Mouse (Mus musculus) heart, adult 2 months (tissue): ENCODE measurements around the gene Zfp966. TPM values are rescaled to one million over a fixed set of nuclear protein-coding genes. Genes with fewer than 3 reads are reported as not detected.
"Not testable (repeated sequence)": the region's sequence is repeated elsewhere in the genome, so short reads cannot be mapped to it uniquely, and the experiment has no call there.

ENCODE experiments used
- DNase-seq, 2 experiments: peaks; one replicate each; pipeline ENCODE4 v3.0.0; 2021
- H3K27ac ChIP-seq: fragments of 200-600 bp; 2 replicates; pipeline ENCODE4 v1.8.1; 2022
- H3K27me3 ChIP-seq: fragments of 200-500 bp; 2 replicates; pipeline ENCODE4 v1.6.1; 2012; ENCODE audit warnings: mild to moderate bottlenecking, low read length, inconsistent platforms, mixed read lengths; ENCODE audit not compliant: control insufficient read depth, insufficient read depth
- H3K36me3 ChIP-seq: fragments of 200-500 bp; 2 replicates; pipeline ENCODE4 v1.6.1; 2012; ENCODE audit warnings: low read length, inconsistent platforms; ENCODE audit not compliant: control insufficient read depth, insufficient read depth
- H3K4me1 ChIP-seq: fragments of 200-500 bp; 2 replicates; pipeline ENCODE4 v1.6.1; 2011; ENCODE audit warnings: low read length; ENCODE audit not compliant: control insufficient read depth, insufficient read depth
- H3K4me3 ChIP-seq: fragments of 200-600 bp; 2 replicates; pipeline ENCODE4 v1.8.1; 2022
- H3K79me2 ChIP-seq: fragments of 200-500 bp; replicated peaks from 2 replicates; pipeline ENCODE4 v1.6.1; 2012; ENCODE audit warnings: mild to moderate bottlenecking, inconsistent platforms, low read length, moderate library complexity, mixed read lengths; ENCODE audit not compliant: control insufficient read depth, insufficient read depth
- H3K9ac ChIP-seq: fragments of 200-500 bp; 2 replicates; pipeline ENCODE4 v1.6.1; 2012; ENCODE audit warnings: low read depth, mild to moderate bottlenecking, control low read depth, inconsistent platforms, low read length, mixed read lengths
- WGBS: fragments of 180-500 bp; shearing (Covaris S2); methylation state at CpG from one replicate; pipeline ENCODE4 v1.1.7; 2018; 5-methylcytosine and 5-hydroxymethylcytosine counted together
- intact Hi-C: fragments of 180-260 bp; cut with DNase I; formaldehyde crosslinking; loops from one replicate; pipeline ENCODE4 v1.15.1; 2025
- long read RNA-seq: library from polyadenylated mRNA; stranded (forward); transcript quantifications from one replicate; pipeline ENCODE4 v2.0.0, GENCODE M21; 2021
- polyA plus RNA-seq: library from polyadenylated mRNA; depleted of rRNA; stranded (reverse); fragments of >200 nt; gene quantifications from 2 replicates; pipeline ENCODE4 v1.2.3, GENCODE M21; 2012; rRNA removed
- total RNA-seq, 2 experiments: library from RNA; stranded (reverse); gene quantifications; 2 replicates each; pipeline ENCODE4 v1.2.3; 2021

Zfp966 gene
- total RNA-seq = 10 to 100 TPM; 13.3 to 16.8 TPM
- 0.86 and 1.6 TPM in 2 replicates for polyA plus RNA-seq
- long read RNA-seq, partial matches to known transcripts = 0 of 1 reads
- long read RNA-seq, other reads (novel, unspliced or antisense) = 1 of 1 reads

DNA sequence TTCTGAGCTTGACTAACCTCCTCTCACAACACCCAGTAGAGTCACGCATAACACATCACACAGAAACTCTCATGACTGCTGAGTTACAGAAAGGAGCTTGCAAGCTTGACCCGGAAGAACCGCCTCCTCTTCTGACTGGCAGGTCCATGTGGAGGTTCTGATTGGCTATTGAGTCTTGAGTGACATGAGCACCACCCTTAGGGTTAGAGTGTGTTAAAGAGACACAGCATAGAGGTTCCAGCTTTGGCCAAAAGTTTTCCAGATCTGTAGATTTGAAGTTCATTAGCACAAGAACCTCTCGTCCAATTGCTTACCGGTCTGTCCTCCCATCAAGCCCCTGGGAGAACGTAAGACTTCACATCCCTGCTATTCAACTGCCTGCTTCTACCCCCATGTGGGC, at the start of gene Zfp966:
Zfp966 (minus strand) TSS at position 101 of the 400 bp plus-strand sequence.
- WGBS = no CpG with 5 or more reads among the region's 6 CpGs
- intact Hi-C loops, H3K79me2 ChIP-seq, H3K36me3 ChIP-seq, H3K27me3 ChIP-seq, H3K4me3 ChIP-seq, H3K9ac ChIP-seq, H3K27ac ChIP-seq, DNase-seq, H3K4me1 ChIP-seq: not testable (repeated sequence)

DNA sequence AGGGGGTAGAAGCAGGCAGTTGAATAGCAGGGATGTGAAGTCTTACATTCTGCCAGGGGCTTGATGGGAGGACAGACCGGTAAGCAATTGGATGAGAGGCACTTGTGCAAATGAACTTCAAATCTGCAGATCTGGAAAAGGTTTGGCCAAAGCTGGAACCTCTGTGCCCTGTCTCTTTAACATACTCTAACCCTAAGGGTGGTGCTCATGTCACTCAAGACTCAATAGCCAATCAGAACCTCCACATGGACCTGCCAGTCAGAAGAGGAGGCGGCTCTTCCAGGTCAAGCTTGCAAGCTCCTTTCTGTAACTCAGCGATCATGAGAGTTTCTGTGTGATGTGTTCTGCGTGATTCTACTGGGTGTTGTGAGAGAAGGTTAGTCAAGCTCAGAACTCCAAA, 34.1 kb upstream of the Zfp966 start, which contains the start of gene Gm2026:
Gm2026 (plus strand) TSS at position 301 of the 400 bp plus-strand sequence.
- DNase-seq, H3K79me2 ChIP-seq, intact Hi-C loops, H3K4me1 ChIP-seq, H3K27me3 ChIP-seq, H3K9ac ChIP-seq, H3K36me3 ChIP-seq, H3K27ac ChIP-seq, H3K4me3 ChIP-seq: not testable (repeated sequence)
- WGBS = no CpG with 5 or more reads among the region's 4 CpGs

DNA sequence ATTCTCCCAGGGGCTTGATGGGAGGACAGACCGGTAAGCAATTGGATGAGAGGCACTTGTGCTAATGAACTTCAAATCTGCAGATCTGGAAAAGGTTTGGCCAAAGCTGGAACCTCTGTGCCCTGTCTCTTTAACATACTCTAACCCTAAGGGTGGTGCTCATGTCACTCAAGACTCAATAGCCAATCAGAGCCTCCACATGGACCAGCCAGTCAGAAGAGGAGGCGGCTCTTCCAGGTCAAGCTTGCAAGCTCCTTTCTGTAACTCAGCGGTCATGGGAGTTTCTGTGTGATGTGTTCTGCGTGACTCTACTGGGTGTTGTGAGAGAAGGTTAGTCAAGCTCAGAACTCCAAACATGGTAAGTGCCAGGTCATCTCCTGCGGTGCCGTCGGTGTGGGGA, 61.9 kb downstream of the Zfp966 start, which contains the start of gene Gm6710:
Gm6710 (plus strand) TSS at position 196 of the 400 bp plus-strand sequence.
- not testable (repeated sequence) for H3K27ac ChIP-seq
- no CpG with 5 or more reads among the region's 7 CpGs for WGBS

More for the DNA sequence above, 61.9 kb downstream of the Zfp966 start, which contains the start of gene Gm6710:
- H3K9ac ChIP-seq, H3K79me2 ChIP-seq, H3K36me3 ChIP-seq, H3K27me3 ChIP-seq, H3K4me3 ChIP-seq, DNase-seq, intact Hi-C loops, H3K4me1 ChIP-seq: not testable (repeated sequence)

Other genes with a start within 250 kb of the Zfp966 start
- gene Zfp969, start 227.5 kb downstream of the Zfp966 start, total RNA-seq = 1 to 10 TPM in 1 of 2 experiments, not detected in 1; 4.3 TPM
- not detected in 2 replicates for gene Zfp969, start 227.5 kb downstream of the Zfp966 start, polyA plus RNA-seq
- not detected for gene Gm2007, start 189.6 kb downstream of the Zfp966 start, total RNA-seq
- gene Gm2007, start 189.6 kb downstream of the Zfp966 start, polyA plus RNA-seq = not detected in 2 replicates
- gene Gm14288, start 130.0 kb downstream of the Zfp966 start, total RNA-seq = 10 to 100 TPM; 18.0 to 21.0 TPM
- 1.2 and 4.0 TPM in 2 replicates for gene Gm14288, start 130.0 kb downstream of the Zfp966 start, polyA plus RNA-seq
- gene Gm6710, start 61.9 kb downstream of the Zfp966 start, total RNA-seq = 10 to 100 TPM; 16.1 to 16.9 TPM
- gene Gm6710, start 61.9 kb downstream of the Zfp966 start, polyA plus RNA-seq = 0.59 and 1.6 TPM in 2 replicates
- 10 to 100 TPM; 16.3 to 18.6 TPM for gene Gm2026, start 34.2 kb upstream of the Zfp966 start, total RNA-seq
- 1.3 TPM in 1 of 2 replicates, not detected in the other for gene Gm2026, start 34.2 kb upstream of the Zfp966 start, polyA plus RNA-seq
- gene Gm2004, start 218.7 kb upstream of the Zfp966 start, total RNA-seq = 10 to 100 TPM; 22.5 to 25.9 TPM
- 0.18 and 2.3 TPM in 2 replicates for gene Gm2004, start 218.7 kb upstream of the Zfp966 start, polyA plus RNA-seq